Mouse (Mus musculus): ENCODE results near the gene Bmpr2. TPM values are rescaled to one million over a fixed set of nuclear protein-coding genes. Genes with fewer than 3 reads are reported as not detected.
A peak's percentile ranks its signal among the peaks of the same experiment; 100 is the strongest.

Bmpr2 gene
- polyA plus RNA-seq, 1 experiment from 2014 or later, result 12.5 TPM

DNA sequence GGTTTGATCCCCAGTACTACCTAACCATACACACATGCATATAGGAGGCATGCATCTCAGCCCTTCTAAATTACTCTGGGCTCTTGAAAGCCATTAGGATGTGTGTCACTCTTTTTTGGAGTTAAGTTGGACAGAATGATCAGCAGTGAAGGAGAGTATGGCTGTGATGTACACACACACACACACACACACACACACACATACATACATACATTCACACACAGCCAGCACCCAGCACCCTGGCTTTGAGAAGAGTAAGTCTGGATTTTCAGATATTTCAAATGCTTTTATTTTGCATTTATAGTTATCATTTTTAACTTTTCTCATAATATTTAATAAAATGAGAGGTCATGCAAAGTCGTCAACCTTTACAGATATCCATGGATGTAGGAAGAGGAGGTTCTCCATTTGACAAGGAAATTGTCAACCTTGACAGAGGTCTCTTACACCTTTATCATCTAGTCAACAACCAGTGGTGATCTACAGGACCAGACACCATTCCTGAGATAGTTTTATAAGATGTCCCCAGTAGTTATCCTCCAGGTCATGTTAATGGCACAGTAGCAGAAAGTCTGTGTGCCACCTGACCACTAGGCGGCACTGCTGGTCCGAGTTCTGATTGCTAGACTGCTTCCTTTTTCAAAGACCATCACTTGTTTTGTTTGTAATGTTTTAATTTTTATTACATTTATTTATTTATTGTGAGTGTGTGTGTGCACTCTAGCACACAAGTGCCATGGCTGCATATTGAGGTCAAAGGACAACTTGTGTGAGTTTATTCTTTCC, 120.3 kb downstream of the Bmpr2 start:
- H3K9me3 ChIP-seq, result no peaks in the 10 kb centered on the region
- no peak overlapping the region for H3K27ac ChIP-seq
- H3K4me2 ChIP-seq, result no peak overlapping the region
- WGBS, result 33% methylated on average over 3 of the region's 3 CpGs
- no peak overlapping the region for H3K4me3 ChIP-seq (replicated peaks)
- H3K4me1 ChIP-seq, result peaks cover 14% of the 10 kb centered on the region
- ATAC-seq (ENCODE audit: low FRiP score), result peak; percentile 54; the same call in 1 of the 2 replicates
- H3K9ac ChIP-seq, result no peak overlapping the region
- peaks cover 14% of the 10 kb centered on the region for H3K36me3 ChIP-seq (replicated peaks)
- H3K27me3 ChIP-seq, result no peaks in the 10 kb centered on the region

DNA sequence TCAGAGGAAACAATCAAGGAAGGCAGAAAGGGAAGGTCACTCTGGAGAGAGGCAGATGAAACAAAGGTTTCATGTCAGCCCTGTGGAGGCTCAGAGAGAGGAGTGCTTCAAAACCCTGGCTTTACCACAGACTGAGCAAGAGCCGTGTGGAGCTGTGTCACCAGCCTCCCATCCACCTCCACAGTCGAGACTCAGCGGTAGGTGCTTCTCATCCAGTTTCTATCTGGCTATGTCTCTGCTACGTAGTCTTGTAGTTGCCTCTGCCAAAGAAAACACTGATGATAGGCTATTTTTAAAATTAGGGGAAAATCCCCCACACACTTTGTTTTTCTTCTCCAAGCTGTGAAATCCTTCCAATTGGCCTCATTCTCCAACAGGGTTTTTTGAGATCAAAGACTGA, 123.7 kb downstream of the Bmpr2 start:
- Histone ChIP-seq H3K4me3 (replicated peaks) (no peak overlapping the region), H3K27ac (no peak overlapping the region), H3K4me2 (no peak overlapping the region), H3K27me3 (no peaks in the 10 kb centered on the region), H3K9me3 (no peaks in the 10 kb centered on the region), H3K4me1 (peaks cover 14% of the 10 kb centered on the region), H3K36me3 (replicated peaks) (no peaks in the 10 kb centered on the region), H3K9ac (no peak overlapping the region)
- WGBS, result 56% methylated on average over 4 of the region's 4 CpGs
- ATAC-seq (ENCODE audit: low FRiP score), result no peak

DNA sequence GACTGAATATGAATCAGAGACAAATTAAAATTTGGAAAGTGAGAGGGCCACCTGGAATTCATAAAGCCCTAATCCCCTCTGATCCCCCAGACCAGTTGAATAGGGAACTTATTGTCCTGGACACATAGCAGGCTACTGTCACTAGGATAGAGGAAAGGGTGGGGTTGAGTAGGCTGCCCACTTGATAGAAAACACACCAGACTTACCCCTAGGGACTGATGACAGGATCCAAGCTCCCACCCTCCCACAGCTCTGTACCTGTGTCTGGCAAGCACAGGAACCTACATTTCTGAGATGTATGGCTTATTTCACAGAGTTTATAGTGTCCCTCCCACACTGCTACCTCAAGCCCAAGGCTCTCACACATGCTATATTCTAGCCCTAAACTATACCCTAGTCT, 124.8 kb downstream of the Bmpr2 start:
- Histone ChIP-seq H3K27ac (no peak overlapping the region), H3K4me3 (replicated peaks) (no peak overlapping the region), H3K9ac (no peak overlapping the region), H3K4me1 (peaks cover 14% of the 10 kb centered on the region), H3K9me3 (no peaks in the 10 kb centered on the region), H3K27me3 (no peaks in the 10 kb centered on the region), H3K4me2 (no peak overlapping the region), H3K36me3 (replicated peaks) (no peaks in the 10 kb centered on the region)
- ATAC-seq (ENCODE audit: low FRiP score), result no peak

- Histone ChIP-seq H3K4me3 (replicated peaks) (no peak overlapping the region), H3K4me1 (peaks cover 14% of the 10 kb centered on the region), H3K27me3 (no peaks in the 10 kb centered on the region), H3K36me3 (replicated peaks) (no peaks in the 10 kb centered on the region), H3K4me2 (no peak overlapping the region), H3K27ac (no peak overlapping the region), H3K9ac (no peak overlapping the region), H3K9me3 (no peaks in the 10 kb centered on the region)
- no peak for ATAC-seq (ENCODE audit: low FRiP score)
- 79% methylated on average over 4 of the region's 4 CpGs for WGBS
Measured at GRCm38 (mm10) chr1:59891185-59891584, 128.0 kb downstream of the Bmpr2 start.

DNA sequence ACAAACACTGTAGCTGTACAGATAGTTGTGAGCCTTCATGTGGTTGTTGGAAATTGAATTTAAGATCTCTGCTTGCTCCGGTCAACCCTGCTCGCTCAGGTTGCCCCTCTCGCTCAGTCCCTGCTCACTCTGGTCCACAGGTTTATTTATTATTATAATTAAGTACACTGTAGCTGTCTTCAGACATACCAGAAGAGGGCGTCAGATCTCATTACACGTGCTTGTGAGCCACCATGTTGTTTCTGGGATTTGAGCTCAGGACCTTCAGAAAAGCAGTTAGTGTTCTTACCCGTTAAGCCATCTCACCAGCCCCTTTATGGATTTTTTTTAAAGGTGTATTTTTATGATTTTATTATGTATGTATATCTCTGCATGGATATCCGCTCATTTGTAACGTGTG, 129.6 kb downstream of the Bmpr2 start:
- Histone ChIP-seq H3K4me1 (peaks cover 4% of the 10 kb centered on the region; the same call in 1 of the 2 replicates), H3K4me2 (no peak overlapping the region), H3K9me3 (no peaks in the 10 kb centered on the region), H3K9ac (no peak overlapping the region), H3K36me3 (replicated peaks) (no peaks in the 10 kb centered on the region), H3K27me3 (no peaks in the 10 kb centered on the region), H3K4me3 (replicated peaks) (no peak overlapping the region), H3K27ac (no peak overlapping the region)
- ATAC-seq (ENCODE audit: low FRiP score), result no peak
- WGBS, result 88% methylated on average over 8 of the region's 8 CpGs

GRCm38 (mm10) chr1:59894025-59894424, 130.8 kb downstream of the Bmpr2 start:
- 86% methylated on average over 4 of the region's 4 CpGs for WGBS
- Histone ChIP-seq H3K27ac (no peak overlapping the region), H3K4me3 (replicated peaks) (no peak overlapping the region), H3K36me3 (replicated peaks) (no peaks in the 10 kb centered on the region), H3K4me1 (no peaks in the 10 kb centered on the region), H3K4me2 (no peak overlapping the region), H3K9ac (no peak overlapping the region), H3K27me3 (no peaks in the 10 kb centered on the region), H3K9me3 (no peaks in the 10 kb centered on the region)
- ATAC-seq (ENCODE audit: low FRiP score), result no peak

DNA sequence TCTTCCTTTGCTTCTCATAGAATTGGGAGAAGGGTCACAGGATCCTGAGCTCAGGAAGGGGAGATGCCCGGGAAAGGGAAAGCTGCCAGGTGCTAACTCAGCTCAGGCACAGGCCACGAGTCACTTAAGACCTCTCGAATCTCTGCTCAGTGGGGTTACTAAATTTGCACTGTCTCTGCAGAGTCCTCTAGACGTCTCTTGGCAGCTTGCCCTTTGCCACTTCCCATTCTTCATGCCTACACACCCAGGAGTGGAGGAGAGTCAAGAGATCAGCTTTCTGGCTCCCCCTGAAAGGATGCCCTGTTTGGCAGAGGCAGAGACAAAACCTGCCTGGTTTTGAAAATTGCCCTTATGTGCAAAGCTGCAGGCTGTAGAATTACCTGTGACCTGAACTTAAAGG, 132.3 kb downstream of the Bmpr2 start:
- no peak overlapping the region for H3K27ac ChIP-seq
- WGBS, result 66% methylated on average over 4 of the region's 4 CpGs

DNA sequence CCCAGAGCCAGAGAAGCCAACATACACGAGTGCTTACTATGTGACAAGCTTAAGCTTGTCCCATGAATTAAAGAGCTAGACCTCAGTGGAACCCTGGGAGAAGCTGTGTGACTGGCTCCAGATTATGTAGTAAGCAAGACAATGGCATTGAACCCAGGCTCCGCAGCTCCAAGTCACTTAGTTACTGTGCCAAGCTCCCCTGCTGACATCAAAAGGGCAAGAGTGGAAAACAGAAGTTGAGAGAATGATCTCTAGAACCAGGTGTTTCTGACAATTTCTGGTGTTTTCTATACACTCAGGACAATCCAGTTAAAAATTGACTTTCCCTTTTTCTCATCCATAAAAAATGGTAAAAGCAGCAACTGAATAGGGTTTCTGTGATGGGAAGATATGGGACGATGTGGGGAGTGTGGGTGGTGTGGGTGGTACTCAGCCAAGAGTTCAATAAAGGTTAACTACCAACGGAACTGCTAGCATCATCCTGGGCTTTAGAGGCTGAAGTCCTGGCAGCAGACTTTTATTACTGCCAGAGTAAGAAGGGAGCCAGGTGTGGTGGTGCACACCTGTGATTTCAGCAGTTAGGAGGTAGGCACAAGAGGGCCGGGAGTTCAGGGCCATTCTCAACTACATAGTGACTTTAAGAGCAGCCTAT, 134.1 kb downstream of the Bmpr2 start:
- H3K36me3 ChIP-seq (replicated peaks), result no peaks in the 10 kb centered on the region
- ATAC-seq (ENCODE audit: low FRiP score), result no peak
- no peak overlapping the region for H3K4me3 ChIP-seq (replicated peaks)
- no peak overlapping the region for H3K9ac ChIP-seq
- H3K27me3 ChIP-seq, result no peaks in the 10 kb centered on the region
- H3K27ac ChIP-seq, result no peak overlapping the region
- H3K9me3 ChIP-seq, result no peaks in the 10 kb centered on the region
- WGBS, result 71% methylated on average over 5 of the region's 5 CpGs
- no peaks in the 10 kb centered on the region for H3K4me1 ChIP-seq
- H3K4me2 ChIP-seq, result no peak overlapping the region

More for the DNA sequence above, 132.3 kb downstream of the Bmpr2 start:
- Histone ChIP-seq H3K4me1 (no peaks in the 10 kb centered on the region), H3K9me3 (no peaks in the 10 kb centered on the region), H3K27me3 (no peaks in the 10 kb centered on the region), H3K36me3 (replicated peaks) (no peaks in the 10 kb centered on the region), H3K4me3 (replicated peaks) (no peak overlapping the region), H3K9ac (no peak overlapping the region), H3K4me2 (no peak overlapping the region)
- no peak for ATAC-seq (ENCODE audit: low FRiP score)

DNA sequence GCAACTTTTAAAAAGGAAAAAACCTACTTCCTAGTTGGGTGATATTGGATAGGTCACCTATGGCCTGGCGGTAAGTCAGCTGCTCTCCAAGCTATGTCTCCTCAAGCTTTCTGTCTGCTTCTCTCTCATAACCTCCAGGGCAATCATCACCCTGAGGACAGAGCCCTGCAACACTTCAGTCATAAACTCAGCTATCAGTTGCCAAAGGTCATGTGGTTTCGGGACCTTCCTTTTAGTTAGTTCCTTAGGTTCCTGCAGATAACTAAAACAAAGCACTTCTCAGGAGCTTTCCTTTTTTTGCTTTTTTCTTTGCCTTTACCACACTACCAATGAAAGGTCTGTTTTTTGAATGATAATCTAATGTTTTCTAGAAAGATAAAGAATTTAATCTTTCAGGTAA, 136.5 kb downstream of the Bmpr2 start:
- WGBS, result 89% methylated on average over 2 of the region's 2 CpGs
- no peak overlapping the region for H3K4me3 ChIP-seq (replicated peaks)

DNA sequence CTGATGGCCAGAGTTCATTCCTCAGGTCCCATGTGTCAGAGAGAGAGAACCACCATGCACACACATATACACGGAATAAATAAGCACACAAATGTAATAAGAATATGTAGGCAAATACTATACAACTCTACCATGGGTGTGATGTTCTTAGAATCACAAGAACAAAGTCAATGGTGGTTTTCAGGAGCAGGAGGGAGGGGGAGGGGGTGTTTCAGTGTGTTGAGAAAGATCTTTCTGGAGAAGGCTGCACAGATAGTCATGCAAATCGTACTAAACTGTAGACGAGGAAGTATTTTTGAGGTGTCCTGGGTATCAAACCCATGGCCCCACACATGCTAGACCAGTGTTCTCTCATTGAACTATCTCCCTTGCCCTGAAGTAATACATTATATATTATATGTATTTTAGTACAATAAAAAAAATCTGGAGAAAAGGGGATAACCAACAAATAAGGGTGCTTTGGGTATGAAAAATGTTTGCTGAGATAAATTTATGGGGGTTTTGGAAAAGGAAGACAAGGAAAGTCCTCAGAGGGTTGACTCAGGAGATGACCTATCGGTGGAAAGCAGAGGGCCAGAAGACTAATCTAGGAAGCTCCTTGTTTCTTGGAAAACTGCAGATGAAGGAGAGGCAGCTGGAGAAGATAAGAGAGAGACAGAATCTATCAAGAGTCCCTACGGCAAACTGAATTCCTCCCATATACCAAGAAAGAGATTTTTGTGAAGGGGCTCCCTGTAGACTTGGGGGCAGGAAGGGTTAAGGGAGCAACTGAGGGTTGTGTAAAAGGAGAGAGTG, 138.1 kb downstream of the Bmpr2 start:
- H3K4me1 ChIP-seq, result no peaks in the 10 kb centered on the region
- H3K4me3 ChIP-seq (replicated peaks), result no peak overlapping the region
- no peak overlapping the region for H3K9ac ChIP-seq
- H3K27ac ChIP-seq, result no peak overlapping the region
- H3K36me3 ChIP-seq (replicated peaks), result no peaks in the 10 kb centered on the region
- H3K27me3 ChIP-seq, result no peaks in the 10 kb centered on the region
- H3K4me2 ChIP-seq, result no peak overlapping the region
- no peaks in the 10 kb centered on the region for H3K9me3 ChIP-seq
- WGBS, result 89% methylated on average over 5 of the region's 5 CpGs
- ATAC-seq (ENCODE audit: low FRiP score), result no peak

More for the DNA sequence above, 136.5 kb downstream of the Bmpr2 start:
- H3K27me3 ChIP-seq, result no peaks in the 10 kb centered on the region
- H3K36me3 ChIP-seq (replicated peaks), result no peaks in the 10 kb centered on the region
- no peak overlapping the region for H3K4me2 ChIP-seq
- H3K27ac ChIP-seq, result no peak overlapping the region
- no peak overlapping the region for H3K9ac ChIP-seq
- no peaks in the 10 kb centered on the region for H3K4me1 ChIP-seq
- no peak for ATAC-seq (ENCODE audit: low FRiP score)
- H3K9me3 ChIP-seq, result no peaks in the 10 kb centered on the region

GRCm38 (mm10) chr1:59902634-59903033, 139.4 kb downstream of the Bmpr2 start:
- H3K4me3 ChIP-seq (replicated peaks), result no peak overlapping the region
- H3K9ac ChIP-seq, result no peak overlapping the region
- H3K4me1 ChIP-seq, result no peaks in the 10 kb centered on the region
- H3K27me3 ChIP-seq, result no peaks in the 10 kb centered on the region
- H3K27ac ChIP-seq, result no peak overlapping the region
- H3K9me3 ChIP-seq, result no peaks in the 10 kb centered on the region
- no peaks in the 10 kb centered on the region for H3K36me3 ChIP-seq (replicated peaks)
- no peak overlapping the region for H3K4me2 ChIP-seq
- ATAC-seq (ENCODE audit: low FRiP score), result no peak
- WGBS, result 43% methylated on average over 3 of the region's 3 CpGs

DNA sequence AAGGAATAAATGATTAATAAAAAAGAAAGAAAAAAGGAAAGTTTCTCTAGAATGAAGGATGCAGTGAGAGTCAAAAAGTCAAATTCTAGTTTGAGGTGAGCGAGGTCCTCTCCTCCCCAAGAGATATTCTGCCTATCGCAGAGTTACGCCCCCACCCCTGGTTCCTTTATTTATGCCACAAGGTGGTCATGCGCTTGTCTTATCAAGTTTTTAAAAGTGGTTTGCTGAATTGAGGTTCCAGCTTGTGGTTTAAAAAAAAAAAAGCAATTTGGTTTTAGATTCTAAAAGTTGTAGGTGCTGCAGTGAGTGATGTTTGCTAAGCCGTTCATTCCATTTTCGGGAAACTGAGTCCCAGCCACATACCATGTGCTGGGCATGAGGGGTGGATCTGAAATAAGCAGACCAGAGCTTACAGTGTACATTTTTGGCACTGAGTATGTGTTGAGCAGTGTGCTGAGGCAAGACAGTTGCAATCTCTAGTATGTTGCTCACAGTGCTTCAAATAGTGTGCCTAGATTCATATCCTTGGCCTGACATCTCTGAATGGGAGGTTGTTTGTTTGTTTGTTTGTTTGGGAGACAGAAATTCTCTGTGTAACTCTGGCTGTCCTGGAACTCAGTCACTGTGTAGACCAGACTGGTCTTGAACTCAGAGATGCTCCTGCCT, 141.6 kb downstream of the Bmpr2 start:
- 95% methylated on average over 6 of the region's 6 CpGs for WGBS
- H3K9ac ChIP-seq, result no peak overlapping the region
- H3K36me3 ChIP-seq (replicated peaks), result no peaks in the 10 kb centered on the region
- no peak overlapping the region for H3K27ac ChIP-seq
- H3K4me2 ChIP-seq, result no peak overlapping the region
- H3K4me3 ChIP-seq (replicated peaks), result no peak overlapping the region
- H3K4me1 ChIP-seq, result no peaks in the 10 kb centered on the region
- no peaks in the 10 kb centered on the region for H3K9me3 ChIP-seq
- H3K27me3 ChIP-seq, result no peaks in the 10 kb centered on the region
- no peak for ATAC-seq (ENCODE audit: low FRiP score)

Measured in forebrain, embryonic 12.5 days (tissue).